Mouse (Mus musculus): ENCODE measurements at regions not wholly inside any gene's neighbourhood (a gene's known extent, or its start where the extent isn't known, plus 50 kb on each side); places are given as distances from the start of the nearest gene placed in this dataset.

DNA sequence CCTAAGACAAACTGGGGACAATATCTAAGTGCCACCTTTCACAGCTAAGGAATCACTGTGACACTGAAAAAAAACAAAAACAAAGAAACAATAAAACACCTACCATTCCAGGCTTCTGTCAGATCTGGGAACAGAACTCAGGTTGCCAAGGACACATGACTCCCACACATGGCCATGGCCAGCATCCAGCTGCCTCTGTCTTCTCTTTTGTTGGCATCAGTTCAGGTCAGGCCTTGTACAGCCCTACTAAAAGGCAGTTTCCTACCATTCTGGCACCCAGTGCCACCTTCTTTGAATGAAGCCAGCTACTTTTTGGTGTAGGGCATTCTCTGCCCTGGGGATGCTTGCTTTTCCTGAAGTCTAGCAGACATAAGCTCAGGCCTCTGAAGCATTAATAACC lies 118.8 kb downstream of the Cd83 start:
- no peaks in the 10 kb centered on the region for H3K27me3 ChIP-seq (ENCODE audit: control insufficient read depth, insufficient read depth, low read length)
- H3K9ac ChIP-seq (ENCODE audit: low read length), result no peak overlapping the region
- no peaks in the 10 kb centered on the region for H3K9me3 ChIP-seq (ENCODE audit: control insufficient read depth, low read length)
- ATAC-seq (ENCODE audit: insufficient number of reproducible peaks, low FRiP score, low TSS enrichment, low read depth), result no peak
- H3K4me2 ChIP-seq (ENCODE audit: low read depth, severe bottlenecking), result no peak overlapping the region
- peaks cover 9% of the 10 kb centered on the region; the same call in 1 of the 2 replicates for H3K4me1 ChIP-seq (ENCODE audit: control insufficient read depth, insufficient read depth, low read length)
- no peaks in the 10 kb centered on the region for H3K36me3 ChIP-seq (ENCODE audit: control insufficient read depth, insufficient read depth, low read length)
- no peak overlapping the region for H3K4me3 ChIP-seq (ENCODE audit: low read depth, low read length)
- H3K27ac ChIP-seq (replicated peaks; ENCODE audit: low read depth, low read length), result no peak overlapping the region
- DNase-seq (ENCODE audit: low spot score), result no peak

- no peak for ATAC-seq (ENCODE audit: insufficient number of reproducible peaks, low FRiP score, low TSS enrichment, low read depth)
- WGBS, result 31% methylated on average over 1 of the region's 1 CpGs
- H3K4me2 ChIP-seq (ENCODE audit: low read depth, severe bottlenecking), result no peak overlapping the region
Observed at GRCm38 (mm10) chr13:43904291-43904690, 119.7 kb downstream of the Cd83 start.

GRCm38 (mm10) chr13:43906241-43906640 lies 121.7 kb downstream of the Cd83 start:
- H3K9me3 ChIP-seq (ENCODE audit: control insufficient read depth, low read length), result no peaks in the 10 kb centered on the region
- no peaks in the 10 kb centered on the region for H3K36me3 ChIP-seq (ENCODE audit: control insufficient read depth, insufficient read depth, low read length)
- H3K9ac ChIP-seq (ENCODE audit: low read length), result no peak overlapping the region
- 64% methylated on average over 7 of the region's 7 CpGs for WGBS
- H3K4me2 ChIP-seq (ENCODE audit: low read depth, severe bottlenecking), result no peak overlapping the region
- DNase-seq (ENCODE audit: low spot score) (no peak), ATAC-seq (ENCODE audit: insufficient number of reproducible peaks, low FRiP score, low TSS enrichment, low read depth) (no peak)
- H3K4me1 ChIP-seq (ENCODE audit: control insufficient read depth, insufficient read depth, low read length), result peaks cover 25% of the 10 kb centered on the region
- no peak overlapping the region for H3K4me3 ChIP-seq (ENCODE audit: low read depth, low read length)
- no peak overlapping the region for H3K27ac ChIP-seq (replicated peaks; ENCODE audit: low read depth, low read length)
- no peaks in the 10 kb centered on the region for H3K27me3 ChIP-seq (ENCODE audit: control insufficient read depth, insufficient read depth, low read length)

More at GRCm38 (mm10) chr13:43904291-43904690, 119.7 kb downstream of the Cd83 start:
- Histone ChIP-seq H3K27me3 (ENCODE audit: control insufficient read depth, insufficient read depth, low read length) (no peaks in the 10 kb centered on the region), H3K9me3 (ENCODE audit: control insufficient read depth, low read length) (no peaks in the 10 kb centered on the region), H3K4me3 (ENCODE audit: low read depth, low read length) (no peak overlapping the region), H3K36me3 (ENCODE audit: control insufficient read depth, insufficient read depth, low read length) (no peaks in the 10 kb centered on the region), H3K9ac (ENCODE audit: low read length) (no peak overlapping the region), H3K4me1 (ENCODE audit: control insufficient read depth, insufficient read depth, low read length) (peaks cover 18% of the 10 kb centered on the region), H3K27ac (replicated peaks; ENCODE audit: low read depth, low read length) (no peak overlapping the region)
- no peak for DNase-seq (ENCODE audit: low spot score)

- WGBS, result 76% methylated on average over 8 of the region's 8 CpGs
- peaks cover 25% of the 10 kb centered on the region for H3K4me1 ChIP-seq (ENCODE audit: control insufficient read depth, insufficient read depth, low read length)
- no peak for DNase-seq (ENCODE audit: low spot score)
Observed at GRCm38 (mm10) chr13:43907425-43907824, 122.8 kb downstream of the Cd83 start.

DNA sequence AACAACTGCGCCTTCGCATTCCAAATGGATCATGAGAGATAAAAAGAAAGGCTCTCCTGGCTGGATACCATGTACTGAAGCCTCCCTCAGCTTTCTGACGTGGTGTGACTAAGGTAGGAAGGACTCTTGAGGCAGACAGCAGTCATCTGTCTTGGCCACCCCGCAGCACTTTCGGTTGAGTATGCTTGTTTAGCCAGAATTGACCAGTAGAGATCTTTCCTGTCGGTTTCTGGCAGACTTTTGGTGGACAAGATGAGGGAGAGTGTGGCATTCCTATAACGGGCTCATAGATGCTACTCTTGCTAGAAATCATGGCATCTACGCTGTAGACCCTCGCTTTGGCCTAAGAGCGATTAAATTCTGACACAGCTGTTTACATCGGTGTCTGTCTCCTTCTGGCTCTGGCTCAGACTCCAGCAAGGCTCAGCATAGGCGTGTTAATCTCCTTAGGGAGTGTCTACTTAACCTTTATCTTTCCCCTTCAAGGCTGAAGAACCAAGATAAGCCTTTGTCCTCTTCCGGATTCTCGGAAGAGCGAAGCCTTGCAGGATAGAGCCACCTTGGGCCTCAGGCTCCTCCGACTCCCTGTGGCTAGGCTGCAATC lies 123.6 kb downstream of the Cd83 start:
- H3K9ac ChIP-seq (ENCODE audit: low read length), result no peak overlapping the region
- H3K4me2 ChIP-seq (ENCODE audit: low read depth, severe bottlenecking), result no peak overlapping the region
- H3K9me3 ChIP-seq (ENCODE audit: control insufficient read depth, low read length), result no peaks in the 10 kb centered on the region
- no peak overlapping the region for H3K4me3 ChIP-seq (ENCODE audit: low read depth, low read length)
- peaks cover 25% of the 10 kb centered on the region for H3K4me1 ChIP-seq (ENCODE audit: control insufficient read depth, insufficient read depth, low read length)
- no peaks in the 10 kb centered on the region for H3K27me3 ChIP-seq (ENCODE audit: control insufficient read depth, insufficient read depth, low read length)
- whole genome bisulfite sequencing, result 68% methylated on average over 16 of the region's 16 CpGs
- no peak for DNase-seq (ENCODE audit: low spot score)
- H3K36me3 ChIP-seq (ENCODE audit: control insufficient read depth, insufficient read depth, low read length), result no peaks in the 10 kb centered on the region
- no peak for ATAC-seq (ENCODE audit: insufficient number of reproducible peaks, low FRiP score, low TSS enrichment, low read depth)
- H3K27ac ChIP-seq (replicated peaks; ENCODE audit: low read depth, low read length), result no peak overlapping the region

More at GRCm38 (mm10) chr13:43907425-43907824, 122.8 kb downstream of the Cd83 start:
- H3K27ac ChIP-seq (replicated peaks; ENCODE audit: low read depth, low read length), result no peak overlapping the region
- no peak for ATAC-seq (ENCODE audit: insufficient number of reproducible peaks, low FRiP score, low TSS enrichment, low read depth)
- no peaks in the 10 kb centered on the region for H3K27me3 ChIP-seq (ENCODE audit: control insufficient read depth, insufficient read depth, low read length)
- H3K4me2 ChIP-seq (ENCODE audit: low read depth, severe bottlenecking), result no peak overlapping the region
- H3K4me3 ChIP-seq (ENCODE audit: low read depth, low read length), result no peak overlapping the region
- no peaks in the 10 kb centered on the region for H3K9me3 ChIP-seq (ENCODE audit: control insufficient read depth, low read length)
- H3K9ac ChIP-seq (ENCODE audit: low read length), result no peak overlapping the region
- H3K36me3 ChIP-seq (ENCODE audit: control insufficient read depth, insufficient read depth, low read length), result no peaks in the 10 kb centered on the region

GRCm38 (mm10) chr13:43909933-43910332 lies 125.4 kb downstream of the Cd83 start:
- Histone ChIP-seq H3K4me2 (ENCODE audit: low read depth, severe bottlenecking) (no peak overlapping the region), H3K9ac (ENCODE audit: low read length) (no peak overlapping the region), H3K4me1 (ENCODE audit: control insufficient read depth, insufficient read depth, low read length) (peaks cover 30% of the 10 kb centered on the region), H3K36me3 (ENCODE audit: control insufficient read depth, insufficient read depth, low read length) (no peaks in the 10 kb centered on the region), H3K4me3 (ENCODE audit: low read depth, low read length) (no peak overlapping the region), H3K27me3 (ENCODE audit: control insufficient read depth, insufficient read depth, low read length) (no peaks in the 10 kb centered on the region), H3K27ac (replicated peaks; ENCODE audit: low read depth, low read length) (no peak overlapping the region), H3K9me3 (ENCODE audit: control insufficient read depth, low read length) (no peaks in the 10 kb centered on the region; the same call in 1 of the 2 replicates)
- ATAC-seq (ENCODE audit: insufficient number of reproducible peaks, low FRiP score, low TSS enrichment, low read depth) (no peak), DNase-seq (ENCODE audit: low spot score) (no peak)
- 43% methylated on average over 7 of the region's 7 CpGs for WGBS

- peaks cover 20% of the 10 kb centered on the region for H3K4me1 ChIP-seq (ENCODE audit: control insufficient read depth, insufficient read depth, low read length)
- H3K9ac ChIP-seq (ENCODE audit: low read length), result no peak overlapping the region
- H3K4me2 ChIP-seq (ENCODE audit: low read depth, severe bottlenecking), result no peak overlapping the region
- WGBS, result 29% methylated on average over 7 of the region's 7 CpGs
- DNase-seq (ENCODE audit: low spot score) (peak; percentile 43), ATAC-seq (ENCODE audit: insufficient number of reproducible peaks, low FRiP score, low TSS enrichment, low read depth) (no peak)
- H3K9me3 ChIP-seq (ENCODE audit: control insufficient read depth, low read length), result no peaks in the 10 kb centered on the region; the same call in 1 of the 2 replicates
- H3K36me3 ChIP-seq (ENCODE audit: control insufficient read depth, insufficient read depth, low read length), result no peaks in the 10 kb centered on the region
- no peaks in the 10 kb centered on the region for H3K27me3 ChIP-seq (ENCODE audit: control insufficient read depth, insufficient read depth, low read length)
- H3K27ac ChIP-seq (replicated peaks; ENCODE audit: low read depth, low read length), result no peak overlapping the region
- H3K4me3 ChIP-seq (ENCODE audit: low read depth, low read length), result no peak overlapping the region
Observed at GRCm38 (mm10) chr13:43913476-43913875, 128.9 kb downstream of the Cd83 start.

- H3K27me3 ChIP-seq (ENCODE audit: control insufficient read depth, insufficient read depth, low read length), result no peaks in the 10 kb centered on the region
- 81% methylated on average over 5 of the region's 5 CpGs for WGBS
- H3K9me3 ChIP-seq (ENCODE audit: control insufficient read depth, low read length), result no peaks in the 10 kb centered on the region
- ATAC-seq (ENCODE audit: insufficient number of reproducible peaks, low FRiP score, low TSS enrichment, low read depth), result no peak
- H3K9ac ChIP-seq (ENCODE audit: low read length), result no peak overlapping the region
- no peak overlapping the region for H3K4me3 ChIP-seq (ENCODE audit: low read depth, low read length)
- no peak overlapping the region for H3K4me2 ChIP-seq (ENCODE audit: low read depth, severe bottlenecking)
- no peak overlapping the region for H3K27ac ChIP-seq (replicated peaks; ENCODE audit: low read depth, low read length)
- no peak for DNase-seq (ENCODE audit: low spot score)
- H3K36me3 ChIP-seq (ENCODE audit: control insufficient read depth, insufficient read depth, low read length), result no peaks in the 10 kb centered on the region
- no peaks in the 10 kb centered on the region for H3K4me1 ChIP-seq (ENCODE audit: control insufficient read depth, insufficient read depth, low read length)
Observed at GRCm38 (mm10) chr13:43919781-43920420, 135.3 kb downstream of the Cd83 start.
